Mouse (Mus musculus) stomach, embryonic 15.5 days (tissue): Measurements from ENCODE around the gene Tspan17. TPM values are rescaled to one million over a fixed set of nuclear protein-coding genes. Genes with fewer than 3 reads are reported as not detected.

Source experiments
- ATAC-seq: fragments of 200-750 bp; cut with Nextera tagmentation; 2 replicates; pipeline ENCODE4 v1.8.0; 2017; ENCODE audit warnings: low read depth, moderate number of reproducible peaks, moderate TSS enrichment; ENCODE audit not compliant: insufficient read depth, low FRiP score
- H3K27ac ChIP-seq: fragments of 300-500 bp; sonication (generic); 2 replicates; pipeline ENCODE4 v1.5.1; 2015; ENCODE audit warnings: mild to moderate bottlenecking, inconsistent platforms
- H3K27me3 ChIP-seq: fragments of 300-500 bp; sonication (generic); replicated peaks from 2 replicates; pipeline ENCODE4 v1.6.1; 2015; ENCODE audit warnings: inconsistent platforms
- H3K36me3 ChIP-seq: fragments of 300-500 bp; sonication (generic); 2 replicates; pipeline ENCODE4 v1.6.1; 2015; ENCODE audit warnings: inconsistent platforms
- H3K4me1 ChIP-seq: fragments of 300-500 bp; sonication (generic); 2 replicates; pipeline ENCODE4 v1.6.1; 2015; ENCODE audit warnings: inconsistent platforms
- H3K4me2 ChIP-seq: fragments of 300-500 bp; sonication (generic); 2 replicates; pipeline ENCODE4 v1.6.1; 2015; ENCODE audit warnings: mild to moderate bottlenecking, inconsistent platforms
- H3K4me3 ChIP-seq: fragments of 300-500 bp; sonication (generic); replicated peaks from 2 replicates; pipeline ENCODE4 v1.5.1; 2015; ENCODE audit warnings: inconsistent platforms
- H3K9ac ChIP-seq: fragments of 300-500 bp; sonication (generic); 2 replicates; pipeline ENCODE4 v1.6.1; 2015; ENCODE audit warnings: inconsistent platforms
- H3K9me3 ChIP-seq: fragments of 300-500 bp; sonication (generic); 2 replicates; pipeline ENCODE4 v1.6.1; 2016; ENCODE audit warnings: inconsistent platforms
- WGBS: fragments of 180-500 bp; shearing (Covaris S2); methylation state at CpG from one replicate; pipeline ENCODE4 v1.1.7; 2015; 5-methylcytosine and 5-hydroxymethylcytosine counted together
- polyA plus RNA-seq: library from polyadenylated mRNA; unstranded; fragments of >200 nt; fragmentation: Nextera tagmentation; extraction: Ambion mirVana; gene quantifications from 2 replicates; pipeline ENCODE4 v1.2.1, GENCODE M21; 2015

Gene Tspan17
- 14.7 and 15.6 TPM in 2 replicates for polyA plus RNA-seq

DNA sequence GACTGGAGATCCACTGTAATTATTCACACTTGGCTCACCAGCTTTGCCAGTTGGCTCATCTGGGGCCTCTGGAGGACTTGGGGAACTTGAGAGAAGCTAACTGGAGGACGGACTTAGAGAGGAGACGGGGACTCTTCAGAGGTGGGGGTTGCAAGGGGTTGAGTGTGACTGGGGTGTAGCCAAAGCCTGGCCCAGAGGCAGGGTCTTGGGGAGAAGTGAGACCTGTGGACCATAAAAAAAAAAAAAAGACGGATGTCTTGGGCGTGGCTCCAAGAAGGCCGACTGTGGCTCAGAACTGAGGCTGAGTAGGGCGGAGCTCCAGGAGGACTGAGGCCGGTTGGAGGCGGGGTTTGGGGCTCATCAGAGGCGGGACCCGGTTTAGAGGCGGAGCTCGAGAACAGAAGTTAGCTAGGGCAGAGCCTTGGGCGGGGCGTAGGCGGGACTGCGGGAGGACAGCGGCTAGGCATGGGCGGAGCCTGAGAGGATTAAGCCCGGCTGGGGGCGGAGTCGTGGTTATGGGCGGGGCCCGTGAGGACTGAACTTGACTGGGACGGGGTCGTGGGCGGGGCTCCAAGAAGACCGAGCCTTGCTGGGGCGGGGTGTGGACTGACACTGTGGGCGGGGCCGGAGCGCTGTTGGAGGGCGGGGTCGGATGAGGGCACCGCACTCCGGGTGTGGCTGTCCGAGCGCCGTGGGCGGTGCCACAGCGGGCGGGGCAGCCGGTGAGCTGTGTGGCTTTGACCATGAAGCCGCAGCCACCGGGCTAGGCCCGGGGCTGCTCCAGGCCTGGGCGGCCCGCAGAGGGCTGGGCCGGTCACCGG is at the start of gene Tspan17:
Gene Tspan17 (plus strand): TSS at position 638 of the 821 bp plus-strand sequence.
- Histone ChIP-seq H3K9ac (peak within 1 kb of the TSS; percentile 39; the same call in 1 of the 2 replicates), H3K4me2 (peak within 1 kb of the TSS; percentile 99), H3K4me1 (peaks cover 10% of the 10 kb centered on the region), H3K27me3 (no peaks in the 10 kb centered on the region; the same call in 1 of the 2 replicates), H3K27ac (peak within 1 kb of the TSS; percentile 54), H3K4me3 (peak within 1 kb of the TSS; percentile 63), H3K36me3 (no peaks in the 10 kb centered on the region), H3K9me3 (no peaks in the 10 kb centered on the region)
- WGBS, result 3% methylated on average over 49 of the region's 49 CpGs
- ATAC-seq, result peak; percentile 89

DNA sequence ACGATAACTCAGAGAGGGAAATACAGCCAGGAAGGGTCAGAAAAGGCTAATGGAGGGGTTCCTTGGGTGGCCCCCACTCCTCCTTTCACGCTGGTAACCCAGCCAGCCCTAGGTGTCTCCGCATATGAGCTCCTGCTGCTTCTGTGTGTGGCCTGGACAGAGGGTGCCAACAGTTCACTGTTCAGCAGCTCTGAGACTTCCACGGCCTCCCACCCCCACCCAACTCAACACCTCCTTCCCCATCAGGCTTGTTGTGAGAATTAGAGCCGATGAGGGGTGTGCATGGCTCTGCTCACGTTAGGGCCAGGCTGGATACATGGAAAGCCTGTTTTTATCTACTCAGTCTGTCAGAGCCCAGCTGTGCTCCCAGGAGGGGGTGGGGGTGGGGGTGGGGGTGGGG is 43.1 kb upstream of the Tspan17 start:
- ATAC-seq, result no peak
- Histone ChIP-seq H3K27ac (no peak overlapping the region), H3K4me1 (peaks cover 7% of the 10 kb centered on the region), H3K4me3 (no peak overlapping the region), H3K9me3 (no peaks in the 10 kb centered on the region), H3K4me2 (no peak overlapping the region), H3K9ac (no peak overlapping the region), H3K27me3 (peaks cover 33% of the 10 kb centered on the region), H3K36me3 (no peaks in the 10 kb centered on the region)
- WGBS, result 42% methylated on average over 6 of the region's 6 CpGs

DNA sequence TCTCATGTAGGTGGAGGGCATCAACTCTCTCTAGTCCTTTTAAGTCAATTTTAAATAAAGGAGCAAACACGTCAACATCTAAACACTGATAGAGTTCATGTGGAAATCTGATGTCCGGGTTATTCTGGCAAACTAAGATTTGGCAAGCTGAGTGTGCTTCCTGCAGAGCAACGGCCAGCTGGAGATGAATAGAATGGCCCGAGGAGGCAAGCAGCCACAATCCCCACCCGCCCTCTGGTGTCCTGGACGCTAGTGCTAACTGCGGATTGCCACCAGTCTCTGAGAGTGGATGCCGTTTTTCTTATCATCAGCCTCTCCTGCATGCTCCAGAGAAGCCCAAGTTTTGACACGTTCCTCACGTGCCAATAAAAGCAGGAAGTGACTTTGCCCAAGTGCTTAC is 42.3 kb upstream of the Tspan17 start:
- H3K4me1 ChIP-seq, result peaks cover 7% of the 10 kb centered on the region
- no peak overlapping the region for H3K4me2 ChIP-seq
- H3K9ac ChIP-seq, result no peak overlapping the region
- H3K27ac ChIP-seq, result no peak overlapping the region
- H3K4me3 ChIP-seq, result no peak overlapping the region
- 41% methylated on average over 10 of the region's 10 CpGs for WGBS
- no peaks in the 10 kb centered on the region for H3K9me3 ChIP-seq
- H3K36me3 ChIP-seq, result no peaks in the 10 kb centered on the region
- peaks cover 33% of the 10 kb centered on the region for H3K27me3 ChIP-seq
- ATAC-seq, result no peak

DNA sequence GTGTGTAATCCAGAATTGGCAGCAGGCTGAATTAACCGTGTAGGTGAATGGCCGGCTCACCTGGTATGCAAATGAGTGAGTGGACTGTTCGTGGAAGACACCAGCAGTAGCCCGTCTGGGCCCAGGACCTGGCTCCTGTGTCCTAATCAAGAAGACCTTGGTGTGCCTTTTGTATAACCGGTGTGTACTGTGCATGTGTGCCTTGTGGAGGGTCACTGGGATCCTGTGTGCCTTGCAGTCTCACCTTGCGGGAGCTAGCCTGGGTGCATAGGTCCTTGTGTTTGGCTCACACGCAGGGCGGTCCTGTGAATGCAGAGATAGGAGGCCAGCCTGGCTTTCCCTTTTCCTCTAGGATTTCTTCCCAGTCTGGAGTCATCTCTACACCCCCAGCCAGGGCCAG is 41.0 kb upstream of the Tspan17 start:
- Histone ChIP-seq H3K4me1 (peaks cover 7% of the 10 kb centered on the region), H3K36me3 (no peaks in the 10 kb centered on the region), H3K9me3 (no peaks in the 10 kb centered on the region), H3K9ac (no peak overlapping the region), H3K4me2 (no peak overlapping the region), H3K4me3 (no peak overlapping the region), H3K27me3 (peaks cover 33% of the 10 kb centered on the region), H3K27ac (no peak overlapping the region)
- ATAC-seq, result no peak
- 75% methylated on average over 8 of the region's 8 CpGs for WGBS

GRCm38 (mm10) chr13:54748721-54749060 is 40.5 kb upstream of the Tspan17 start:
- Histone ChIP-seq H3K9me3 (no peaks in the 10 kb centered on the region), H3K4me2 (peak overlapping the region; percentile 94)
- ATAC-seq, result no peak

DNA sequence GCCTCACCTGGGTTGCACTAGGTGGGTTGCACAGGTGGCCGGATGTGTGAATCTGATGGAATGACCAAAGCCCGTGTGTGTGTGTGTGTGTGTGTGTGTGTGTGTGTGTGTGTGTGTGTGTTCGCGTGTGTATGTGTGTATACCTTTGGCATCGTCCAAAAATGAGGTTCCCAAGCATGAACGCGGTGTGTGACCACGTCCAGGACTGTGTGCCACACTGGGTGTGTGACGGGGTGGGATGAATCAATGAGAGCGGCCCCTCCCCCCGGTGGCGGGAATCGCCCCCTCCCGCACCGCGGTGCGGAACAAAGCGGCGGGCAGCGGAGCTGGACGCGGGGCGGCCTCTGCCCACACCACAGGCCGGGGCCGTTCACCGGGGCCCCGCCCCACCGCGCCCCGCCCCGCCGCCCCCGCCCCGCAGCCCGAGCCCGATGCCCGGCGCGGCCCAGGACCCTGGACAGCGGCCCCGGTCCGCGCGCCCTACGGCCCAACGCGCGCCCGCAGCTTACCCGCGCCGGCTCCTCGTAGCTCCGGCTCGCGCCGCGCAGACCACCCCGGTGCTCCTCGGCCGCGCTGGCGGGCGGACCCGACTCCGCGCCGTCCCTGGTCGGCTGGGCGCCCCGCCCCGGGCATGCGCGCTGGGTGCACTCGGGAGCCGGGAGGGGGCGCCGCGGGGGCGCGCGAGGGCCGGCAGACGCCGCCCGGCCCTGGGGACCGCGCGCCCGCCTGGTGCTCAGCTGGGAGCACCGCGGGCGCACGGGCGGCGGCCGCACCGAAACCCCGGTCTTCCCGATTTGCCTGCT is 39.9 kb upstream of the Tspan17 start:
- 3% methylated on average over 58 of the region's 100 CpGs for WGBS
- peak overlapping the region; percentile 94 for H3K4me2 ChIP-seq
- no peak overlapping the region for H3K9ac ChIP-seq
- peaks cover 33% of the 10 kb centered on the region for H3K27me3 ChIP-seq
- H3K4me1 ChIP-seq, result peaks cover 7% of the 10 kb centered on the region
- no peaks in the 10 kb centered on the region for H3K36me3 ChIP-seq
- peak; percentile 70 for ATAC-seq
- no peak overlapping the region for H3K27ac ChIP-seq
- H3K9me3 ChIP-seq, result no peaks in the 10 kb centered on the region
- H3K4me3 ChIP-seq, result peak overlapping the region; percentile 53

More at GRCm38 (mm10) chr13:54748721-54749060, 40.5 kb upstream of the Tspan17 start:
- no peak overlapping the region for H3K9ac ChIP-seq
- no peak overlapping the region for H3K27ac ChIP-seq
- H3K4me3 ChIP-seq, result peak overlapping the region; percentile 53
- WGBS, result 49% methylated on average over 10 of the region's 10 CpGs
- no peaks in the 10 kb centered on the region for H3K36me3 ChIP-seq
- H3K4me1 ChIP-seq, result peaks cover 7% of the 10 kb centered on the region
- peaks cover 33% of the 10 kb centered on the region for H3K27me3 ChIP-seq

- peak within 1 kb of the TSS; percentile 94 for H3K4me2 ChIP-seq
- H3K9me3 ChIP-seq, result no peaks in the 10 kb centered on the region
- peak within 1 kb of the TSS; percentile 53 for H3K4me3 ChIP-seq
- no peak; the same call in 1 of the 2 replicates for ATAC-seq
- no peak within 1 kb of the TSS for H3K27ac ChIP-seq
- H3K9ac ChIP-seq, result no peak within 1 kb of the TSS
- H3K27me3 ChIP-seq, result peaks cover 33% of the 10 kb centered on the region
- WGBS, result 5% methylated on average over 28 of the region's 29 CpGs
- H3K36me3 ChIP-seq, result no peaks in the 10 kb centered on the region
- peaks cover 7% of the 10 kb centered on the region for H3K4me1 ChIP-seq
These were observed 39.2 kb upstream of the Tspan17 start, which contains the start of gene Gprin1 for GRCm38 (mm10) chr13:54749864-54750411. Gprin1 (minus strand) TSS chr13:54749874.

- Histone ChIP-seq H3K4me3 (0 out of 2 replicates have a peak overlapping the region, but pooled peaks have one; percentile 53), H3K4me1 (peaks cover 7% of the 10 kb centered on the region), H3K4me2 (no peak overlapping the region), H3K36me3 (no peaks in the 10 kb centered on the region), H3K9ac (no peak overlapping the region), H3K27me3 (peaks cover 33% of the 10 kb centered on the region), H3K9me3 (no peaks in the 10 kb centered on the region), H3K27ac (no peak overlapping the region)
- no peak for ATAC-seq
- WGBS, result 2% methylated on average over 8 of the region's 8 CpGs
These were observed 38.5 kb upstream of the Tspan17 start for GRCm38 (mm10) chr13:54750699-54751098.

DNA sequence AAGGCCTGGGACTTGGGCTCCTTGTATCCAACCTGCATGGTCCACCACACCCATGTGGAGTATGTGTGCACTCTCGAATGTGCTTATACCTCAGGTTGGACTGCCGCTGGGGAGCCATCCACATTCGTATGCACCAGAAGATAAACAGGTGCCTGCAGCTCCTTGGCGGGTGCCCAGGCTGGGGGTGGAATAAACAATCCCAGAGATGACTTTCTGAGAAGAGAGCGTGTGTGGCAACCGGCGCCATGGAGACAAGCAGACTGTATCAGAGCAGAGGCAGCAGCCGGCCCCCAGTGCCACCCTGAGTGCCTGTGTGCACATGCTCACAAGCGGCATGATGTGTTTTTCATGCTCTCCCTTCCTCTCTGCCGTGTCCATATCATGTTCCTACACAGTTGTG is 36.5 kb upstream of the Tspan17 start:
- H3K9ac ChIP-seq, result no peak overlapping the region
- no peaks in the 10 kb centered on the region for H3K9me3 ChIP-seq
- H3K27me3 ChIP-seq, result peaks cover 30% of the 10 kb centered on the region
- WGBS, result 70% methylated on average over 10 of the region's 10 CpGs
- no peaks in the 10 kb centered on the region for H3K36me3 ChIP-seq
- H3K4me3 ChIP-seq, result no peak overlapping the region
- no peak overlapping the region for H3K4me2 ChIP-seq
- H3K27ac ChIP-seq, result no peak overlapping the region
- peaks cover 9% of the 10 kb centered on the region for H3K4me1 ChIP-seq
- ATAC-seq, result no peak

DNA sequence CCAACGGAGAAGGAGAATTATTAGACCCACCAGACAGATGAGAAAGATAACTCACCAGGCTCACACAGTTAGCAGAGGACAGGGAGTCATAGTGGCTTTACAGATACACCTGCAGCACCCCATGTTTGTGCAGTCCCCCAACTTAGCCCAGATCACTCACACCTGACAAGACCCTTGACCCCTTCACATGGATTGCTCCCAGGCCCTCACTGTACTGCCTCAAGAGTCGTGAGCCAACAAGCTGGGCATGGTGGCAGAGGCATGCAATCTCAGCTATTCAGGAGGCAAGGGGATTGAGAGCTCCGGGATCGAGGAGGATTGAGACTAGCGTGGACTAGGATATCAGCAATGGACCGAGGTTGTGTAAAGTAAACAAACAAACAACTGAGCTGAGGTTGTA is 35.4 kb upstream of the Tspan17 start:
- 66% methylated on average over 6 of the region's 6 CpGs for WGBS
- Histone ChIP-seq H3K4me2 (no peak overlapping the region), H3K27me3 (peaks cover 23% of the 10 kb centered on the region)

GRCm38 (mm10) chr13:54754169-54755080 is 34.8 kb upstream of the Tspan17 start:
- Histone ChIP-seq H3K9me3 (no peaks in the 10 kb centered on the region), H3K9ac (no peak overlapping the region), H3K36me3 (no peaks in the 10 kb centered on the region), H3K4me3 (no peak overlapping the region), H3K4me2 (no peak overlapping the region), H3K4me1 (peaks cover 15% of the 10 kb centered on the region), H3K27me3 (peaks cover 24% of the 10 kb centered on the region), H3K27ac (no peak overlapping the region)
- no peak for ATAC-seq
- WGBS, result 39% methylated on average over 12 of the region's 12 CpGs

More for the DNA sequence above, 35.4 kb upstream of the Tspan17 start:
- H3K36me3 ChIP-seq, result no peaks in the 10 kb centered on the region
- no peak overlapping the region for H3K4me3 ChIP-seq
- H3K9ac ChIP-seq, result no peak overlapping the region
- peaks cover 15% of the 10 kb centered on the region for H3K4me1 ChIP-seq
- no peak for ATAC-seq
- H3K9me3 ChIP-seq, result no peaks in the 10 kb centered on the region
- H3K27ac ChIP-seq, result no peak overlapping the region
